ENCODE assay signal across 15 mouse cellular contexts in genomic region chr1:20171199-20171598, GRCm38 (mm10).
"Had no signal": no experiment of that assay in that cellular context is flagged by ENCODE, and none has a peak within 500 bp of the region (broad histone marks: within the 10 kb centered on the region; RNA-seq: fewer than 3 reads in every experiment).

No protein-coding gene starts in this region.

- H3K27me3 ChIP-seq: neural tube, embryonic 15.5 days; stomach, embryonic 15.5 days had no signal

- H3K27ac ChIP-seq: neural tube, embryonic 15.5 days; stomach, embryonic 15.5 days; stomach, postnatal 0 days had no signal

- H3K9ac ChIP-seq: neural tube, embryonic 15.5 days; stomach, embryonic 15.5 days had no signal

- H3K4me3 ChIP-seq: neural tube, embryonic 15.5 days; stomach, embryonic 15.5 days had no signal

- DNase-seq: retina, postnatal 1 day; right cerebral cortex, adult 18-20 months; right cerebral cortex, postnatal 14 days; right cerebral cortex, postnatal 25 days; right cerebral cortex, postnatal 4 days; spleen, adult 18-20 months; thymus, adult 18-20 months; thymus, adult 2 months; thymus, postnatal 14 days; thymus, postnatal 25 days; thymus, postnatal 36 days; thymus, postnatal 4 days had no signal

- H3K4me2 ChIP-seq: neural tube, embryonic 15.5 days; stomach, embryonic 15.5 days had no signal

- H3K9me3 ChIP-seq: neural tube, embryonic 15.5 days; stomach, embryonic 15.5 days had no signal

- H3K4me1 ChIP-seq: neural tube, embryonic 15.5 days; stomach, embryonic 15.5 days had no signal

- H3K36me3 ChIP-seq: neural tube, embryonic 15.5 days; stomach, embryonic 15.5 days had no signal
